ENCODE assay signal across 29 mouse cellular contexts in the genomic region with DNA sequence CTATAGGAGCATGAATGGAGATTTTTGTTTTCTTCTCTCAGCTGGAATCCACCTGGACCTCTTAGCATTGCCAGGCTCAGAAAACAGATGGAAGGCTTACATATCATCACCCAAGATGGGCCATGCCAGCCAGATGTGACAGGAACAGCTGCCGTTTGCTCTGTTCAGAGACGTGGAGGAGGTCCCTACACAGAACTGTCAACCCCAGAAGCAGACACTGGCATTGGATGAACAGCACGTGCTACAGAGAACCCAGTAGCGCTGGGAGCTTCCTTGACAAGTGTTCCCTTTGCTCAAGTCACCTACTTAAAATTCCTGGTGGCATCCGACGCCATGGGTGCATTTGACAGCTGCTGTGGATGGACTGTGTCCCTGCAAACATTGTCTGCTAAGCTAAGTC.
"Had no signal": no experiment of that assay in that cellular context is flagged by ENCODE, and none has a peak within 500 bp of the region (broad histone marks: within the 10 kb centered on the region; RNA-seq: fewer than 3 reads in every experiment).

No protein-coding gene starts in this region.

- H3K36me3 ChIP-seq: heart, embryonic 12.5 days; heart, embryonic 13.5 days; heart, embryonic 15.5 days; hindbrain, embryonic 10.5 days; hindbrain, embryonic 12.5 days; hindbrain, embryonic 13.5 days; hindbrain, embryonic 15.5 days; intestine, embryonic 15.5 days; kidney, embryonic 15.5 days had no signal

- H3K27me3 ChIP-seq: heart, embryonic 12.5 days; heart, embryonic 13.5 days; heart, embryonic 15.5 days; hindbrain, embryonic 12.5 days; hindbrain, embryonic 13.5 days; hindbrain, embryonic 15.5 days; intestine, embryonic 15.5 days; kidney, embryonic 15.5 days had no signal

- H3K9ac ChIP-seq: heart, embryonic 12.5 days; heart, embryonic 13.5 days; heart, embryonic 15.5 days; hindbrain, embryonic 12.5 days; hindbrain, embryonic 13.5 days; hindbrain, embryonic 14.5 days; hindbrain, embryonic 15.5 days; intestine, embryonic 15.5 days; kidney, embryonic 15.5 days had no signal

- H3K27ac ChIP-seq: heart, embryonic 13.5 days; heart, embryonic 15.5 days; hindbrain, embryonic 10.5 days; hindbrain, embryonic 12.5 days; hindbrain, embryonic 13.5 days; hindbrain, embryonic 14.5 days; hindbrain, embryonic 15.5 days; hindbrain, postnatal 0 days; intestine, embryonic 15.5 days; kidney, embryonic 15.5 days; kidney, postnatal 0 days; layer of hippocampus, adult 2 months; left cerebral cortex, adult 2 months had no signal

- DNase-seq: heart, postnatal 14 days; heart, postnatal 36 days; heart, postnatal 4 days; kidney, adult 11 months; kidney, adult 18-20 months; kidney, adult 2 months; kidney, adult 8-10 months; kidney, adult 9 months; kidney, postnatal 10 days; kidney, postnatal 14 days; kidney, postnatal 25 days; kidney, postnatal 36 days; kidney, postnatal 4 days; layer of hippocampus, adult 9-11 months; layer of hippocampus, postnatal 36 days had no signal

- H3K9me3 ChIP-seq: heart, embryonic 13.5 days; heart, embryonic 15.5 days; hindbrain, embryonic 12.5 days; hindbrain, embryonic 13.5 days; hindbrain, embryonic 15.5 days; intestine, embryonic 15.5 days; kidney, embryonic 15.5 days had no signal

- H3K4me3 ChIP-seq: heart, embryonic 12.5 days; heart, embryonic 13.5 days; heart, embryonic 15.5 days; hindbrain, embryonic 10.5 days; hindbrain, embryonic 12.5 days; hindbrain, embryonic 13.5 days; hindbrain, embryonic 15.5 days; intestine, embryonic 15.5 days; kidney, embryonic 15.5 days; layer of hippocampus, adult 2 months; left cerebral cortex, adult 2 months had no signal

- H3K4me1 ChIP-seq: heart, embryonic 12.5 days; heart, embryonic 13.5 days; heart, embryonic 15.5 days; hindbrain, embryonic 10.5 days; hindbrain, embryonic 12.5 days; hindbrain, embryonic 13.5 days; hindbrain, embryonic 15.5 days; intestine, embryonic 15.5 days; kidney, embryonic 15.5 days had no signal
